Mouse (Mus musculus) kidney, postnatal 4 days (tissue): ENCODE results near the gene Sgcb.
"Not testable (repeated sequence)": the region's sequence is repeated elsewhere in the genome, so short reads cannot be mapped to it uniquely, and the experiment has no call there.

ENCODE experiments used
- DNase-seq, 2 experiments: peaks; one replicate each; pipeline ENCODE4 v3.0.0; 2021; ENCODE audit warnings: mixed read lengths in 2 of 2

Gene Sgcb

GRCm38 (mm10) chr5:73632291-73632690 is 15.3 kb downstream of the Sgcb start, which contains the start of gene Lrrc66:
Lrrc66 (minus strand) TSS chr5:73632526.
- peak in 1 of 2 experiments; percentile 17 for DNase-seq

- DNase-seq = no peak
These were observed 16.5 kb downstream of the Sgcb start for GRCm38 (mm10) chr5:73631001-73631558.

- no peak for DNase-seq
These were observed 17.4 kb downstream of the Sgcb start for GRCm38 (mm10) chr5:73630141-73630540.

- DNase-seq = no peak
These were observed 19.6 kb downstream of the Sgcb start for GRCm38 (mm10) chr5:73627991-73628390.

- DNase-seq = no peak
These were observed 20.0 kb downstream of the Sgcb start for GRCm38 (mm10) chr5:73627559-73627958.

GRCm38 (mm10) chr5:73626842-73627241 is 20.7 kb downstream of the Sgcb start:
- DNase-seq = no peak

GRCm38 (mm10) chr5:73625505-73625904 is 22.1 kb downstream of the Sgcb start:
- DNase-seq = no peak

- no peak for DNase-seq
These were observed 28.6 kb downstream of the Sgcb start for GRCm38 (mm10) chr5:73618969-73619368.

GRCm38 (mm10) chr5:73615211-73615610 is 32.4 kb downstream of the Sgcb start:
- DNase-seq = no peak

GRCm38 (mm10) chr5:73613296-73613695 is 34.3 kb downstream of the Sgcb start:
- no peak for DNase-seq

- DNase-seq = no peak
These were observed 36.5 kb downstream of the Sgcb start for GRCm38 (mm10) chr5:73611071-73611470.

- DNase-seq = no peak
These were observed 42.6 kb downstream of the Sgcb start for GRCm38 (mm10) chr5:73604964-73605363.

GRCm38 (mm10) chr5:73604542-73604941 is 43.0 kb downstream of the Sgcb start:
- DNase-seq = no peak

GRCm38 (mm10) chr5:73602865-73603264 is 44.7 kb downstream of the Sgcb start:
- no peak for DNase-seq

GRCm38 (mm10) chr5:73601361-73601763 is 46.2 kb downstream of the Sgcb start:
- DNase-seq = no peak

- DNase-seq = no peak
These were observed 47.6 kb downstream of the Sgcb start for GRCm38 (mm10) chr5:73599991-73600390.

- DNase-seq = peak in 1 of 2 experiments; percentile 7
These were observed 48.5 kb downstream of the Sgcb start for GRCm38 (mm10) chr5:73598943-73599695.

GRCm38 (mm10) chr5:73587119-73587518 is 60.5 kb downstream of the Sgcb start:
- DNase-seq = no peak

- DNase-seq = no peak
These were observed 61.0 kb downstream of the Sgcb start for GRCm38 (mm10) chr5:73586597-73586996.

GRCm38 (mm10) chr5:73585212-73586115 is 62.1 kb downstream of the Sgcb start:
- DNase-seq = no peak

- not testable (repeated sequence) for DNase-seq
These were observed 63.6 kb downstream of the Sgcb start for GRCm38 (mm10) chr5:73584011-73584410.
